Mouse (Mus musculus): ENCODE results near the gene Cadm4. TPM values are rescaled to one million over a fixed set of nuclear protein-coding genes. Genes with fewer than 3 reads are reported as not detected.
A peak's percentile ranks its signal among the peaks of the same experiment; 100 is the strongest.

Cadm4 gene
- polyA plus RNA-seq, 1 experiment from 2014 or later = 4.4 TPM

DNA sequence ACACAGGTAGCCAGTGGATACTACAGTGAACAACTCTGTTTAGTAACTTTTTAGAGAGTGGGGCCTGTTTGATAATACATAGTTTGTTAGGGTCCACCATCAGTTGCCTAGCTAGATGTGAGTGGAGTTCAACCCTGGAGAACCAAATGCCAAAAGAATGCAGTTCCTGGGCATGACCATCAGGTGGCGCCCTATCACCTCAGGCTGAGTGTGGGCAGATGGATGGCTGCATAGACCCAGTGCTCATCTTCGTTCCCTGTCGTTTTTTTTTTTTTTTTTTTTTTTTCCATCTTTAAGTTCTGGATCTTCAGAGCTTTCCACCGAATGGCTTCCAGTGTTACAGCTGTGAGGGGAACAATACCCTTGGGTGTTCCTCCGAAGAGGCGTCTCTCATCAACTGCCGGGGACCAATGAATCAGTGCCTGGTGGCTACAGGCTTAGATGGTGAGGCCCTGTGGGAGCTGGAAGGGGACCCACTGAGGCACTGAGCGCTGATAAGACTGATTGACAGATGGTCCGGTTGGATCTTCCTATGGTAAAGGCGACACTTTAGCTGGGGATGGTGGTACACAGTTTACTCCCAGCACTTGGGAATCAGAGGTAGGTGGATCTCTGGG is 7.8 kb upstream of the Cadm4 start:
- Histone ChIP-seq H3K27ac (ENCODE audit: low read length) (no peak overlapping the region), H3K36me3 (ENCODE audit: control insufficient read depth, insufficient read depth, low read length) (peaks cover 12% of the 10 kb centered on the region), H3K4me1 (ENCODE audit: control insufficient read depth, insufficient read depth, low read length) (no peaks in the 10 kb centered on the region), H3K9me3 (replicated peaks; ENCODE audit: control insufficient read depth, low read length) (peaks cover 5% of the 10 kb centered on the region; the same call in 1 of the 2 replicates), H3K27me3 (ENCODE audit: control insufficient read depth, insufficient read depth, low read length) (no peaks in the 10 kb centered on the region), H3K4me3 (replicated peaks; ENCODE audit: low read length) (no peak overlapping the region), H3K9ac (ENCODE audit: low read length) (no peak overlapping the region), H3K4me2 (ENCODE audit: low read depth, low read length) (no peak overlapping the region)
- WGBS = 53% methylated on average over 10 of the region's 10 CpGs
- ATAC-seq (ENCODE audit: insufficient read depth, low FRiP score) = peak; percentile 45; the same call in 1 of the 2 replicates

DNA sequence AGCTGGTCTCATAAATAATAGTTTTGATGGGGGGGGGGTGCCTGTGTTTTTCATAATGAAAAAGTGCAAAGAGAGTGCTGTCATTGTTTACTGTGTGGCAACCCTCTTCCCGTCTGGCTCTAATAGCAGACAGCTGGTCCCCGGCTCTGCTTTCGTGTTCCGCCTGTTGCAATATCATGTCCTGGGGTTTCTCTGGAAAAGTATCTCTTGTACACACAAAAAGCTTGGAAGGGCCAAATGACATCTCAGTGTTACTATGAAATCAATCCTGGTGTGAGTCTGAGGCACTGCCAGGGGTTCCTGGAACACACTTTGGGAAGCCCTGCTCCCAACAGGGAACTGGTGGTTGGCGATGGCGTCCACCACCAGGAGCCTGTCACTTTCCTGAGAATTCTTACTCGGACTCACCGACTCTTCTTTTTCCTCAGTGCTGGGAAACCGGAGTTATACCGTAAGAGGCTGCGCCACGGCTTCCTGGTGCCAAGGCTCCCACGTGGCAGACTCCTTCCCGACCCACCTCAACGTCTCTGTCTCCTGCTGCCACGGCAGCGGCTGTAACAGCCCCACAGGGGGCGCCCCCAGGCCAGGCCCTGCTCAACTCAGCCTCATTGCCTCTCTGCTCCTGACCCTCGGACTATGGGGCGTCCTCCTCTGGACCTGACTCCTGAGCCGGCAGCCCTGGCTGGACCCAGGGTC is 6.9 kb upstream of the Cadm4 start:
- ATAC-seq (ENCODE audit: insufficient read depth, low FRiP score) = no peak
- 39% methylated on average over 21 of the region's 21 CpGs for WGBS
- H3K27me3 ChIP-seq (ENCODE audit: control insufficient read depth, insufficient read depth, low read length) = no peaks in the 10 kb centered on the region
- H3K27ac ChIP-seq (ENCODE audit: low read length) = no peak overlapping the region
- H3K36me3 ChIP-seq (ENCODE audit: control insufficient read depth, insufficient read depth, low read length) = peaks cover 7% of the 10 kb centered on the region
- H3K4me2 ChIP-seq (ENCODE audit: low read depth, low read length) = no peak overlapping the region
- no peaks in the 10 kb centered on the region for H3K4me1 ChIP-seq (ENCODE audit: control insufficient read depth, insufficient read depth, low read length)
- H3K4me3 ChIP-seq (replicated peaks; ENCODE audit: low read length) = no peak overlapping the region
- no peaks in the 10 kb centered on the region for H3K9me3 ChIP-seq (replicated peaks; ENCODE audit: control insufficient read depth, low read length)
- H3K9ac ChIP-seq (ENCODE audit: low read length) = no peak overlapping the region

DNA sequence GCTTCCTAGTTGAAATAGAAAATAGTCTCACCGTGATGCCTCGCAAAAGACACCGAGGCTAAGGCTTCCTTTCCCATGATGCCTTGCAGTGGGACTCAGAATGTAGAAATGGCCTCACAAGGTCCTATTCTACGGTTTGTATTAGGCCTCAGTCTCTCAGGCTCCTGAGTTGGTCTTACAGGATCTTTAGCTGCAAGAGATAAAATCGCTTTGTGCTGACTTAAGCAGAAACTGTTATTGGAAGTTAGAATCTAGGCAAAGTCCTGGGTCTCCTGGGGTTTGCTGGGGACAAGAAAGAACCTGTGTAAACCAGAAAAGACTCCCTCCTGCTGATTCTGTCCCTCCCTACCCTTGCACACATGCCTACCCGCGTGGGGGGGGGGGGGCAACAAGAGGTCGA is 5.5 kb upstream of the Cadm4 start:
- H3K4me3 ChIP-seq (replicated peaks; ENCODE audit: low read length) = no peak overlapping the region
- ATAC-seq (ENCODE audit: insufficient read depth, low FRiP score) = no peak
- H3K4me1 ChIP-seq (ENCODE audit: control insufficient read depth, insufficient read depth, low read length) = peaks cover 11% of the 10 kb centered on the region
- no peak overlapping the region for H3K9ac ChIP-seq (ENCODE audit: low read length)
- 80% methylated on average over 8 of the region's 8 CpGs for WGBS
- H3K4me2 ChIP-seq (ENCODE audit: low read depth, low read length) = no peak overlapping the region
- H3K36me3 ChIP-seq (ENCODE audit: control insufficient read depth, insufficient read depth, low read length) = peaks cover 7% of the 10 kb centered on the region
- H3K27me3 ChIP-seq (ENCODE audit: control insufficient read depth, insufficient read depth, low read length) = no peaks in the 10 kb centered on the region
- H3K9me3 ChIP-seq (replicated peaks; ENCODE audit: control insufficient read depth, low read length) = no peaks in the 10 kb centered on the region
- no peak overlapping the region for H3K27ac ChIP-seq (ENCODE audit: low read length)

DNA sequence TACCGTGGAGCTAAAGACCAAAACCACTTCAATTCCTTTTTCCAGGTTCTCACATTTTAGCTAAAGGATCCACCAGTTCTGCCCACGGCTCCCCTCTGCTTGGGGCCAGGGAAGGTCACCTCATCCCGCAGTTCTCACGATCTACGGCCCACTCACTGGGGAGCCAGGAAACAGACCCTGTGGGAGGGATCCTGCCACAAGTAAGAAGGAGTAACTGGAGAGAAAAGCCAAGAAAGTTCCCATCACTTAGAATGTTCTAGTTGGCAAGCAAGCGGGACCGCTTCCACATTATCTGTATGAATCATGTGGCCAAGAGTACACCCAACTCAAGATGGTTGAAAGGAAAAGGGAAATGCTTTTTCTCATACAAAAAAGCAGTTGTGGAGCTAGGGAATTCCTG is 5.0 kb upstream of the Cadm4 start:
- WGBS = 82% methylated on average over 7 of the region's 7 CpGs
- H3K4me1 ChIP-seq (ENCODE audit: control insufficient read depth, insufficient read depth, low read length) = peaks cover 14% of the 10 kb centered on the region

DNA sequence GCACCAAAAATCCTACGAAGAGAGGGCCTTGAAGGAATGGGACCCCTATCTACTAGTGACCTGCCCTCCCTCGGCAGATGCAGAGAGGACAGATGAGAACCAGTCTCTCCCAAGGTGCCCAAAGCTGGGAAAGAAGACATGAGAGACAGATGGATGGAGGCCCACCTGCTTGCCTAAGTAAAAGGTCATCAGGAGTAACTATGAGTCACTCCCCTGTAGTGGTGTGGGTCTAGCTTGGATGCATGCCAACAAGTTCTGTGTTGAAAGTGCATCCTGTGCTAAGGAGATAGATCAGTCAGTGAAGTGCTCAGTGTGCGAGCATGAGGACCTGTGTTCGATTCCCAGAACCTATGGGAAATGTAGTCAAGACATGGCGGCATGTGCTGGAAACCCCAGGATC is 2.9 kb upstream of the Cadm4 start:
- no peak for ATAC-seq (ENCODE audit: insufficient read depth, low FRiP score)
- no peaks in the 10 kb centered on the region for H3K36me3 ChIP-seq (ENCODE audit: control insufficient read depth, insufficient read depth, low read length)
- H3K27ac ChIP-seq (ENCODE audit: low read length) = no peak overlapping the region
- WGBS = 82% methylated on average over 5 of the region's 5 CpGs
- H3K4me1 ChIP-seq (ENCODE audit: control insufficient read depth, insufficient read depth, low read length) = peaks cover 14% of the 10 kb centered on the region
- H3K9ac ChIP-seq (ENCODE audit: low read length) = no peak overlapping the region
- H3K27me3 ChIP-seq (ENCODE audit: control insufficient read depth, insufficient read depth, low read length) = peaks cover 7% of the 10 kb centered on the region; the same call in 1 of the 2 replicates
- no peak overlapping the region for H3K4me3 ChIP-seq (replicated peaks; ENCODE audit: low read length)
- H3K4me2 ChIP-seq (ENCODE audit: low read depth, low read length) = no peak overlapping the region
- no peaks in the 10 kb centered on the region for H3K9me3 ChIP-seq (replicated peaks; ENCODE audit: control insufficient read depth, low read length)

More for the DNA sequence above, 5.0 kb upstream of the Cadm4 start:
- no peaks in the 10 kb centered on the region for H3K27me3 ChIP-seq (ENCODE audit: control insufficient read depth, insufficient read depth, low read length)
- H3K4me3 ChIP-seq (replicated peaks; ENCODE audit: low read length) = no peak overlapping the region
- H3K9me3 ChIP-seq (replicated peaks; ENCODE audit: control insufficient read depth, low read length) = no peaks in the 10 kb centered on the region
- H3K27ac ChIP-seq (ENCODE audit: low read length) = no peak overlapping the region
- no peak for ATAC-seq (ENCODE audit: insufficient read depth, low FRiP score)
- peaks cover 7% of the 10 kb centered on the region for H3K36me3 ChIP-seq (ENCODE audit: control insufficient read depth, insufficient read depth, low read length)
- H3K4me2 ChIP-seq (ENCODE audit: low read depth, low read length) = no peak overlapping the region
- H3K9ac ChIP-seq (ENCODE audit: low read length) = no peak overlapping the region

DNA sequence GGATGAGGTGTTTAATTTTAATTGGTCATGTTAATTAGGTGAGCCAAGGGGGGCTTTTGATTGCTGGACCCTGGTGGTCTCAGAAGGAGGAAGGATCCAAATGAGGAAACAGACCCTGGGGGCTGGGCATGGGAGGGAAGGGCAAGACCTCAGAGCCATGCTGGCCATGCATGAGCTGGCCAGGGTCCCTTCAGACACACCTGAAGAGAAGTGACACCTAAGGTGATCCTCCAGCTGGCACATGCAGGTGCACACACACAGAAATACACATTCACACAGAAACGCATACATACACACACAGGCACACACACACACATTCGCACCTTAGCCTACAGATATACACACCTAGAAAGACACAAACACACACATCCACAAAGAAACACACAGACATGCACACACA is 2.1 kb upstream of the Cadm4 start:
- H3K27me3 ChIP-seq (ENCODE audit: control insufficient read depth, insufficient read depth, low read length) = peaks cover 7% of the 10 kb centered on the region; the same call in 1 of the 2 replicates
- H3K4me2 ChIP-seq (ENCODE audit: low read depth, low read length) = no peak overlapping the region
- no peak overlapping the region for H3K4me3 ChIP-seq (replicated peaks; ENCODE audit: low read length)
- H3K27ac ChIP-seq (ENCODE audit: low read length) = no peak overlapping the region
- H3K9ac ChIP-seq (ENCODE audit: low read length) = no peak overlapping the region
- no peak for ATAC-seq (ENCODE audit: insufficient read depth, low FRiP score)
- no peaks in the 10 kb centered on the region for H3K36me3 ChIP-seq (ENCODE audit: control insufficient read depth, insufficient read depth, low read length)
- no peaks in the 10 kb centered on the region for H3K9me3 ChIP-seq (replicated peaks; ENCODE audit: control insufficient read depth, low read length)
- H3K4me1 ChIP-seq (ENCODE audit: control insufficient read depth, insufficient read depth, low read length) = peaks cover 14% of the 10 kb centered on the region
- 89% methylated on average over 2 of the region's 2 CpGs for WGBS

DNA sequence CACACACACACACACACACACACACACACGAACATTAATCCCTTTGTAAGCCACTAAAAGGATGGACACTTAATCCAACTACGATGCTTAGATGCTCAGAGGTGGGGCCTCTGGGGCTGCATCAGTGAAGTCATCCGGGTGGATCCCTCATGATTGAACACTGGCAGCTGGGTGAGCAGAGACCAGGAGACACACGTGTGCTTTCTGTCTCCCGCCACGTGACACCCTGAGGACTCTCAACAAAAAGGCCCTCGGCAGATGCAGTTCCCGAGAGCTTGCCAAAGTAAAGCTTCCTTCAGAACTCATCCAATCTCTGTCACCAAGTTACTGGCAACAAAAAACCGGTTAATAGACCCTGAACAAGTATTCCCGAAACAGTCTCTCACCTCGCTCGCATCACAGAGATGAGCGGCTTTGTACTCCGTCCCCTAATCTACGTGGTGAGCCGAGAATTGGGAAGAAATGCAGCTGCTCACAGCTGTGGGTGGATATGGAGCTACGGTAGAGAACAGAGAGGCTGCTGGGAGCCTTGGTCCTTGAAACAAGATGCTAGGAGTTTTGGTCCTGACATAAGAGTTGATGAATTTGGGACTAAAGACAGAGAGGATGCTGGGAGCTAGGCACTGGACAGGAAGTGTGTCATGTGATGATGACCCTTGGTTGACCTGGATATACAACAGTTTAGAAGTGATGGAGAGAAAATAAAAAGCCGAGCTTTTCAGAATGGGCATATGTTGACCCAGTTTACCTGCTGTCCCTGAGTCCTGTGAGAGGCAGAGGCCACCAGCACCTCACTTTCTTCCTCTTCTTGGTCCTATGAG is 1.5 kb upstream of the Cadm4 start:
- peaks cover 7% of the 10 kb centered on the region; the same call in 1 of the 2 replicates for H3K27me3 ChIP-seq (ENCODE audit: control insufficient read depth, insufficient read depth, low read length)
- peaks cover 14% of the 10 kb centered on the region for H3K4me1 ChIP-seq (ENCODE audit: control insufficient read depth, insufficient read depth, low read length)
- H3K36me3 ChIP-seq (ENCODE audit: control insufficient read depth, insufficient read depth, low read length) = no peaks in the 10 kb centered on the region
- ATAC-seq (ENCODE audit: insufficient read depth, low FRiP score) = no peak
- no peaks in the 10 kb centered on the region for H3K9me3 ChIP-seq (replicated peaks; ENCODE audit: control insufficient read depth, low read length)
- peak overlapping the region; percentile 97; the same call in 1 of the 2 replicates for H3K4me2 ChIP-seq (ENCODE audit: low read depth, low read length)
- WGBS = 46% methylated on average over 18 of the region's 18 CpGs
- no peak overlapping the region for H3K4me3 ChIP-seq (replicated peaks; ENCODE audit: low read length)
- H3K27ac ChIP-seq (ENCODE audit: low read length) = peak overlapping the region; percentile 35
- H3K9ac ChIP-seq (ENCODE audit: low read length) = no peak overlapping the region

DNA sequence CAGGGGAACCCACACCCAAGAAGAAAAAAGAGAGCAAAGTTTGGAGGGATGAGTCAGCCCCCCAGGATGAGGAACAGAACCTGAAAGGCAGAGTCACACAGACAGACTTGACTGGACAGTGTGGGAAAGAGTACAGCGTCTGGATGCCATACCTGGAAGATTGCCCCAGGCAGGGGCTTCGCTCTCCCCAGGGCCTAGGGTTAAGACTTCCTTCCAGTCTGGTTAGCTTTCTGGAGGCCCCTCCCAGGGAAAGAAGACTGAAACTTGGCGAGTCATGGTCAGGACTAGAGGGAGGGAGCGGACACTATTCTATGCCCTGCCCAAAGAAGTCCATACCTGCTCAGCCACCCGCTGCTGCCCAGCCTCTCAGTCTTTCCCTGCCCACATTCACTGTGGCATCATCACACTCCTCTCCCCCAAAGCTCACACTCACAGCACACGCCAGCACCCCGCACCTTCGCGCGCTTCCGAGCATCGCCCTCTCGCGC is 793 bp upstream of the Cadm4 start:
- peak; percentile 1; the same call in 1 of the 2 replicates for ATAC-seq (ENCODE audit: insufficient read depth, low FRiP score)
- Histone ChIP-seq H3K4me3 (replicated peaks; ENCODE audit: low read length) (peak overlapping the region; percentile 61), H3K9me3 (replicated peaks; ENCODE audit: control insufficient read depth, low read length) (no peaks in the 10 kb centered on the region), H3K4me1 (ENCODE audit: control insufficient read depth, insufficient read depth, low read length) (peaks cover 14% of the 10 kb centered on the region), H3K9ac (ENCODE audit: low read length) (peak overlapping the region; percentile 80), H3K27ac (ENCODE audit: low read length) (peak overlapping the region; percentile 35; the same call in 1 of the 2 replicates), H3K27me3 (ENCODE audit: control insufficient read depth, insufficient read depth, low read length) (peaks cover 7% of the 10 kb centered on the region; the same call in 1 of the 2 replicates), H3K4me2 (ENCODE audit: low read depth, low read length) (peak overlapping the region; percentile 97), H3K36me3 (ENCODE audit: control insufficient read depth, insufficient read depth, low read length) (no peaks in the 10 kb centered on the region)
- WGBS = 16% methylated on average over 14 of the region's 14 CpGs
